Mouse (Mus musculus) left cerebral cortex, postnatal 10 days (tissue): ENCODE results near the gene Gsg1l. TPM values are rescaled to one million over a fixed set of nuclear protein-coding genes. Genes with fewer than 3 reads are reported as not detected.

Experiments used
- DNase-seq, 2 experiments: peaks; one replicate each; pipeline ENCODE4 v3.0.0; 2021 to 2022; ENCODE audit warnings: low spot score in 2 of 2, mixed read lengths in 1 of 2; ENCODE audit errors: extremely low spot score in 1 of 2
- intact Hi-C: fragments of 180-260 bp; cut with DNase I; formaldehyde crosslinking; loops from one replicate; pipeline ENCODE4 v1.15.1; 2025
- total RNA-seq, 2 experiments: library from RNA; stranded (reverse); gene quantifications; 2 replicates each; pipeline ENCODE4 v1.2.3; 2021

Gsg1l gene
- total RNA-seq, 2 experiments from 2014 or later = 33.1 to 33.8 TPM

GRCm38 (mm10) chr7:125899916-125900315 lies 182.3 kb downstream of the Gsg1l start:
- intact Hi-C loops = no loop called here
- DNase-seq = no peak

GRCm38 (mm10) chr7:125899036-125899435 lies 183.2 kb downstream of the Gsg1l start:
- intact Hi-C loops = no loop called here

GRCm38 (mm10) chr7:125897059-125897458 lies 185.2 kb downstream of the Gsg1l start:
- DNase-seq = no peak
- intact Hi-C loops = no loop called here

More at GRCm38 (mm10) chr7:125899036-125899435, 183.2 kb downstream of the Gsg1l start:
- DNase-seq = peak; percentile 13 to 59

GRCm38 (mm10) chr7:125893621-125894020 lies 188.6 kb downstream of the Gsg1l start:
- intact Hi-C loops = no loop called here
- no peak for DNase-seq

GRCm38 (mm10) chr7:125888373-125888772 lies 193.8 kb downstream of the Gsg1l start:
- peak; percentile 47 to 48 for DNase-seq
- intact Hi-C loops = no loop called here

GRCm38 (mm10) chr7:125887761-125888160 lies 194.4 kb downstream of the Gsg1l start:
- no peak for DNase-seq
- intact Hi-C loops = no loop called here

GRCm38 (mm10) chr7:125887124-125887523 lies 195.1 kb downstream of the Gsg1l start:
- no peak for DNase-seq
- intact Hi-C loops = no loop called here

- DNase-seq = no peak
- intact Hi-C loops = no loop called here
Observed at GRCm38 (mm10) chr7:125886116-125886680, 196.0 kb downstream of the Gsg1l start.

- DNase-seq = no peak
- intact Hi-C loops = no loop called here
Observed at GRCm38 (mm10) chr7:125883232-125883631, 199.0 kb downstream of the Gsg1l start.

- intact Hi-C loops = no loop called here
Observed at GRCm38 (mm10) chr7:125878040-125878439, 204.2 kb downstream of the Gsg1l start.

GRCm38 (mm10) chr7:125873971-125874495 lies 208.2 kb downstream of the Gsg1l start:
- intact Hi-C loops = no loop called here
- DNase-seq = no peak

More at GRCm38 (mm10) chr7:125878040-125878439, 204.2 kb downstream of the Gsg1l start:
- no peak for DNase-seq

- no peak for DNase-seq
- intact Hi-C loops = no loop called here
Observed at GRCm38 (mm10) chr7:125872874-125873273, 209.3 kb downstream of the Gsg1l start.

GRCm38 (mm10) chr7:125872202-125872580 lies 210.0 kb downstream of the Gsg1l start:
- intact Hi-C loops = no loop called here
- no peak for DNase-seq

- DNase-seq = peak in 1 of 2 experiments; percentile 47
- intact Hi-C loops = no loop called here
Observed at GRCm38 (mm10) chr7:125871404-125872201, 210.6 kb downstream of the Gsg1l start.

GRCm38 (mm10) chr7:125868570-125868969 lies 213.6 kb downstream of the Gsg1l start:
- intact Hi-C loops = no loop called here
- DNase-seq = no peak

- no peak for DNase-seq
- intact Hi-C loops = no loop called here
Observed at GRCm38 (mm10) chr7:125865234-125865633, 217.0 kb downstream of the Gsg1l start.

GRCm38 (mm10) chr7:125864026-125864425 lies 218.2 kb downstream of the Gsg1l start:
- intact Hi-C loops = no loop called here
- DNase-seq = no peak

- intact Hi-C loops = no loop called here
- no peak for DNase-seq
Observed at GRCm38 (mm10) chr7:125860421-125860820, 221.8 kb downstream of the Gsg1l start.

GRCm38 (mm10) chr7:125859564-125859963 lies 222.6 kb downstream of the Gsg1l start:
- intact Hi-C loops = no loop called here
- DNase-seq = no peak

- intact Hi-C loops = no loop called here
- DNase-seq = no peak
Observed at GRCm38 (mm10) chr7:125847528-125847866, 234.7 kb downstream of the Gsg1l start.
